9 mouse cellular contexts compared by ENCODE assay signal in the genomic region with DNA sequence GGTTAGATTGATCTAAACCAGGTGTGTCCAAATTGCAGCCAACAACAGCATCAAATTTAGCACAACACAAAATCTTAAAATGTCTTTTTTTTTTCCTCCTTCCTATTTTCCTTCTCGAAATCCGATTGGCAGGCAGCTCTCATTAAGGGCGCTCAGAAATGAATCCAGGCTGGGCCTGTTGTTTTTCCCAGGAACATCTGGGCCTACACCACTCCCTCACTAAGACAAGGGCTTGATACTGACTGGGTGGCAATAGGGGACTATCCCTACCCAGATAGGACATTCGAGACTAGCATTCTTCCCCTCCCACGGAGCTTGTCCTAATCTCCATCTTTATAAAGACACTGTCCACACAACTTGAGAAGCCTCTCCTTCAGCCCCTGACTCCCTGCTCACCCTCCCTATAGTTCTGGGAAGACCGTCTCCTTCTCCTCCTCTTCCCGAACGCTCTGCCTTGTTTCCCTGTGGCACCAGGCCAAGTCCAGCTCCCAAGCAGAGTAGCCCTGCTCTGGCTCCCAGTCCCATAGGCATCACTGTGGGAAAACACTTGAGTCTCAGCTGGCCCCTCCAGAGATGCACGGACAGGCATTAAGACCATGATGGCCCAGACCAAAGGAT. TPM values are rescaled to one million over a fixed set of nuclear protein-coding genes. Genes with fewer than 3 reads are reported as not detected.
A peak's percentile ranks its signal among the peaks of the same experiment; 100 is the strongest.
DNase-seq lines count a peak whose midpoint lies in the region; ATAC-seq and TF ChIP-seq lines count a peak whose summit lies in the region.
"Had no signal": no experiment of that assay in that cellular context is flagged by ENCODE, and none has a peak within 500 bp of the region (broad histone marks: within the 10 kb centered on the region; RNA-seq: fewer than 3 reads in every experiment).

No protein-coding gene starts in this region.

- no peak for ATAC-seq in liver, embryonic 13.5 days (ENCODE audit: low read depth)
- ATAC-seq in embryonic facial prominence, embryonic 15.5 days (ENCODE audit: insufficient number of reproducible peaks, low FRiP score, low TSS enrichment, low read depth): no peak
- ATAC-seq in heart, postnatal 0 days (ENCODE audit: insufficient read depth, low read depth): no peak
- ATAC-seq in limb, embryonic 15.5 days (ENCODE audit: insufficient number of reproducible peaks, low FRiP score, low TSS enrichment, low read depth): no peak
- no peak for ATAC-seq in stomach, embryonic 15.5 days (ENCODE audit: insufficient read depth, low FRiP score, low read depth)
- no peak for ATAC-seq in erythroid progenitor cell, adult 5-6 weeks (replicated peaks; ENCODE audit: low FRiP score, poor library complexity, severe bottlenecking)

- 0 out of 2 replicates have a peak overlapping the region, but pooled peaks have one; percentile 77 for H3K4me2 ChIP-seq in liver, embryonic 13.5 days
- H3K4me2 ChIP-seq in embryonic facial prominence, embryonic 15.5 days (replicated peaks): no peak overlapping the region
- no peak overlapping the region for H3K4me2 ChIP-seq in heart, postnatal 0 days (ENCODE audit: low read depth, low read length)
- no peak overlapping the region for H3K4me2 ChIP-seq in limb, embryonic 15.5 days
- H3K4me2 ChIP-seq in stomach, embryonic 15.5 days: no peak overlapping the region

- no peaks in the 10 kb centered on the region for H3K9me3 ChIP-seq in liver, embryonic 13.5 days (replicated peaks)
- H3K9me3 ChIP-seq in embryonic facial prominence, embryonic 15.5 days (replicated peaks): no peaks in the 10 kb centered on the region
- H3K9me3 ChIP-seq in heart, postnatal 0 days (replicated peaks; ENCODE audit: control insufficient read depth, low read length): no peaks in the 10 kb centered on the region
- no peaks in the 10 kb centered on the region for H3K9me3 ChIP-seq in limb, embryonic 15.5 days
- H3K9me3 ChIP-seq in stomach, embryonic 15.5 days: no peaks in the 10 kb centered on the region

- no peak for TF ChIP-seq CTCF in heart, postnatal 0 days (IDR thresholded peaks at IDR 0.05; ENCODE audit: low read depth)

- 60% methylated on average over 9 of the region's 9 CpGs for WGBS in liver, embryonic 13.5 days (ENCODE audit: insufficient replicate concordance)
- WGBS in embryonic facial prominence, embryonic 15.5 days: 20% methylated on average over 9 of the region's 9 CpGs
- WGBS in heart, postnatal 0 days: 31% methylated on average over 9 of the region's 9 CpGs
- WGBS in limb, embryonic 15.5 days: 20% methylated on average over 9 of the region's 9 CpGs
- WGBS in stomach, embryonic 15.5 days: 31% methylated on average over 9 of the region's 9 CpGs

- TF ChIP-seq EP300 in heart, postnatal 0 days (IDR thresholded peaks at IDR 0.05; ENCODE audit: low read depth): no peak; the same call in 1 of the 2 replicates

- DNase-seq in liver, embryonic 13.5 days: no peak
- no peak for DNase-seq in liver
- no peak for DNase-seq in heart, postnatal 0 days (ENCODE audit: low spot score)
- DNase-seq in layer of hippocampus, adult 8-10 months (ENCODE audit: low spot score in 2 of 2): no peak

- H3K27ac ChIP-seq in liver, embryonic 13.5 days: no peak overlapping the region
- H3K27ac ChIP-seq in embryonic facial prominence, embryonic 15.5 days (replicated peaks): peak overlapping the region; percentile 81
- 0 out of 2 replicates have a peak overlapping the region, but pooled peaks have one; percentile 1 for H3K27ac ChIP-seq in heart, postnatal 0 days (ENCODE audit: low read depth)
- H3K27ac ChIP-seq in limb, embryonic 15.5 days: peak overlapping the region; percentile 79
- H3K27ac ChIP-seq in stomach, embryonic 15.5 days: peak overlapping the region; percentile 65; the same call in 1 of the 2 replicates

- no peak overlapping the region for H3K4me3 ChIP-seq in liver, embryonic 13.5 days (replicated peaks)
- H3K4me3 ChIP-seq in embryonic facial prominence, embryonic 15.5 days (replicated peaks): no peak overlapping the region
- H3K4me3 ChIP-seq in heart, postnatal 0 days (ENCODE audit: low read depth, low read length): no peak overlapping the region
- no peak overlapping the region for H3K4me3 ChIP-seq in limb, embryonic 15.5 days
- H3K4me3 ChIP-seq in stomach, embryonic 15.5 days (replicated peaks): no peak overlapping the region

- peaks cover 26% of the 10 kb centered on the region for H3K36me3 ChIP-seq in liver, embryonic 13.5 days
- H3K36me3 ChIP-seq in embryonic facial prominence, embryonic 15.5 days: peaks cover 45% of the 10 kb centered on the region
- peaks cover 48% of the 10 kb centered on the region for H3K36me3 ChIP-seq in heart, postnatal 0 days (replicated peaks; ENCODE audit: control insufficient read depth, insufficient read depth, low read length)
- H3K36me3 ChIP-seq in limb, embryonic 15.5 days: peaks cover 43% of the 10 kb centered on the region
- peaks cover 40% of the 10 kb centered on the region for H3K36me3 ChIP-seq in stomach, embryonic 15.5 days

- peaks cover 20% of the 10 kb centered on the region for H3K4me1 ChIP-seq in liver, embryonic 13.5 days (replicated peaks)
- peaks cover 50% of the 10 kb centered on the region for H3K4me1 ChIP-seq in embryonic facial prominence, embryonic 15.5 days
- H3K4me1 ChIP-seq in heart, postnatal 0 days (ENCODE audit: control insufficient read depth, insufficient read depth): peaks cover 7% of the 10 kb centered on the region; the same call in 1 of the 2 replicates
- H3K4me1 ChIP-seq in limb, embryonic 15.5 days: peaks cover 50% of the 10 kb centered on the region
- H3K4me1 ChIP-seq in stomach, embryonic 15.5 days: peaks cover 27% of the 10 kb centered on the region

- H3K9ac ChIP-seq in liver, embryonic 13.5 days: no peak overlapping the region
- H3K9ac ChIP-seq in embryonic facial prominence, embryonic 15.5 days: no peak overlapping the region
- H3K9ac ChIP-seq in heart, postnatal 0 days (replicated peaks; ENCODE audit: low read depth, low read length): no peak overlapping the region
- no peak overlapping the region for H3K9ac ChIP-seq in limb, embryonic 15.5 days
- H3K9ac ChIP-seq in stomach, embryonic 15.5 days: no peak overlapping the region

- no peaks in the 10 kb centered on the region for H3K27me3 ChIP-seq in liver, embryonic 13.5 days
- H3K27me3 ChIP-seq in embryonic facial prominence, embryonic 15.5 days: no peaks in the 10 kb centered on the region
- H3K27me3 ChIP-seq in heart, postnatal 0 days (ENCODE audit: control insufficient read depth, insufficient read depth, low read length): no peaks in the 10 kb centered on the region
- H3K27me3 ChIP-seq in limb, embryonic 15.5 days: no peaks in the 10 kb centered on the region
- no peaks in the 10 kb centered on the region for H3K27me3 ChIP-seq in stomach, embryonic 15.5 days (replicated peaks)

RNA-seq across cellular contexts. Expression of a gene that starts 0.8 kb away (rescaled TPM):
- 7.2 and 7.4 TPM in 2 replicates for polyA plus RNA-seq in liver, embryonic 13.5 days (2015; fragmentation: Nextera tagmentation; extraction: Ambion mirVana)
- 25.7 and 29.5 TPM in 2 replicates for polyA plus RNA-seq in embryonic facial prominence, embryonic 15.5 days (2015; fragmentation: Nextera tagmentation; extraction: Ambion mirVana)
- 32.7 and 34.9 TPM in 2 replicates for total RNA-seq in heart, postnatal 0 days (2014; rRNA removed; ENCODE audit: low replicate concordance)
- 26.6 and 29.0 TPM in 2 replicates for polyA plus RNA-seq in heart, postnatal 0 days (2015; fragmentation: Nextera tagmentation; extraction: Ambion mirVana)
- polyA plus RNA-seq in limb, embryonic 15.5 days (2015; fragmentation: Nextera tagmentation; extraction: Ambion mirVana): 21.7 and 24.0 TPM in 2 replicates
- polyA plus RNA-seq in stomach, embryonic 15.5 days (2015; fragmentation: Nextera tagmentation; extraction: Ambion mirVana): 24.9 and 27.2 TPM in 2 replicates
- 10 to 100 TPM; 10.3 to 18.2 (median 13.2) TPM for total RNA-seq in layer of hippocampus, adult 8-10 months (2022)
- not detected in 2 replicates for total RNA-seq in erythroid progenitor cell, adult 5-6 weeks (2015; ENCODE audit: low replicate concordance)
- total RNA-seq in erythroid progenitor cell, adult 5-6 weeks (2017; ENCODE audit: low replicate concordance): 1.4 and 1.8 TPM in 2 replicates

RNA-seq across cellular contexts. Expression of a gene that starts 8.9 kb away (rescaled TPM):
- 0.14 TPM in 1 of 2 replicates, not detected in the other for polyA plus RNA-seq in liver, embryonic 13.5 days (2015; fragmentation: Nextera tagmentation; extraction: Ambion mirVana)
- polyA plus RNA-seq in embryonic facial prominence, embryonic 15.5 days (2015; fragmentation: Nextera tagmentation; extraction: Ambion mirVana): 0.25 and 0.40 TPM in 2 replicates
- total RNA-seq in heart, postnatal 0 days (2014; rRNA removed; ENCODE audit: low replicate concordance): not detected in 2 replicates
- polyA plus RNA-seq in heart, postnatal 0 days (2015; fragmentation: Nextera tagmentation; extraction: Ambion mirVana): 1.2 TPM in 1 of 2 replicates, not detected in the other
- polyA plus RNA-seq in limb, embryonic 15.5 days (2015; fragmentation: Nextera tagmentation; extraction: Ambion mirVana): 0.31 and 0.38 TPM in 2 replicates
- not detected in 2 replicates for polyA plus RNA-seq in stomach, embryonic 15.5 days (2015; fragmentation: Nextera tagmentation; extraction: Ambion mirVana)
- under 1 TPM in 1 of 4 experiments, not detected in 3; 0.38 TPM for total RNA-seq in layer of hippocampus, adult 8-10 months (2022)
- total RNA-seq in erythroid progenitor cell, adult 5-6 weeks (2015; ENCODE audit: low replicate concordance): 0.42 TPM in 1 of 2 replicates, not detected in the other
- 86.5 TPM in 1 of 2 replicates, not detected in the other for total RNA-seq in erythroid progenitor cell, adult 5-6 weeks (2017; ENCODE audit: low replicate concordance)
- polyA plus RNA-seq: gonadal fat pad, adult 2 months had no signal

RNA-seq across cellular contexts. Expression of a gene that starts 10.1 kb away (rescaled TPM):
- 1.8 and 1.9 TPM in 2 replicates for polyA plus RNA-seq in liver, embryonic 13.5 days (2015; fragmentation: Nextera tagmentation; extraction: Ambion mirVana)
- polyA plus RNA-seq in embryonic facial prominence, embryonic 15.5 days (2015; fragmentation: Nextera tagmentation; extraction: Ambion mirVana): 18.6 and 19.6 TPM in 2 replicates
- total RNA-seq in heart, postnatal 0 days (2014; rRNA removed; ENCODE audit: low replicate concordance): 11.9 and 13.2 TPM in 2 replicates
- 5.7 and 6.1 TPM in 2 replicates for polyA plus RNA-seq in heart, postnatal 0 days (2015; fragmentation: Nextera tagmentation; extraction: Ambion mirVana)
- polyA plus RNA-seq in limb, embryonic 15.5 days (2015; fragmentation: Nextera tagmentation; extraction: Ambion mirVana): 15.4 and 18.1 TPM in 2 replicates
- polyA plus RNA-seq in stomach, embryonic 15.5 days (2015; fragmentation: Nextera tagmentation; extraction: Ambion mirVana): 13.6 and 15.0 TPM in 2 replicates
- total RNA-seq in layer of hippocampus, adult 8-10 months (2022): 10 to 100 TPM; 13.8 to 18.3 (median 15.1) TPM
- total RNA-seq in erythroid progenitor cell, adult 5-6 weeks (2015; ENCODE audit: low replicate concordance): not detected in 2 replicates
- 0.45 TPM in 1 of 2 replicates, not detected in the other for total RNA-seq in erythroid progenitor cell, adult 5-6 weeks (2017; ENCODE audit: low replicate concordance)

RNA-seq across cellular contexts. Expression of a gene that starts 11.4 kb away (rescaled TPM):
- 2.4 and 2.5 TPM in 2 replicates for polyA plus RNA-seq in liver, embryonic 13.5 days (2015; fragmentation: Nextera tagmentation; extraction: Ambion mirVana)
- polyA plus RNA-seq in embryonic facial prominence, embryonic 15.5 days (2015; fragmentation: Nextera tagmentation; extraction: Ambion mirVana): 17.6 and 21.6 TPM in 2 replicates
- 62.2 and 93.8 TPM in 2 replicates for total RNA-seq in heart, postnatal 0 days (2014; rRNA removed; ENCODE audit: low replicate concordance)
- polyA plus RNA-seq in heart, postnatal 0 days (2015; fragmentation: Nextera tagmentation; extraction: Ambion mirVana): 26.7 and 34.2 TPM in 2 replicates
- polyA plus RNA-seq in limb, embryonic 15.5 days (2015; fragmentation: Nextera tagmentation; extraction: Ambion mirVana): 19.5 and 20.6 TPM in 2 replicates
- 19.5 and 20.5 TPM in 2 replicates for polyA plus RNA-seq in stomach, embryonic 15.5 days (2015; fragmentation: Nextera tagmentation; extraction: Ambion mirVana)
- 1 to 10 TPM; 3.7 to 7.7 (median 5.0) TPM for total RNA-seq in layer of hippocampus, adult 8-10 months (2022)
- total RNA-seq in erythroid progenitor cell, adult 5-6 weeks (2015; ENCODE audit: low replicate concordance): 1.7 TPM in 1 of 2 replicates, not detected in the other
- total RNA-seq in erythroid progenitor cell, adult 5-6 weeks (2017; ENCODE audit: low replicate concordance): not detected in 2 replicates

RNA-seq across cellular contexts. Expression of a gene that starts 36.4 kb away (rescaled TPM):
- polyA plus RNA-seq in liver, embryonic 13.5 days (2015; fragmentation: Nextera tagmentation; extraction: Ambion mirVana): 0.97 and 0.98 TPM in 2 replicates
- polyA plus RNA-seq in embryonic facial prominence, embryonic 15.5 days (2015; fragmentation: Nextera tagmentation; extraction: Ambion mirVana): 3.8 and 4.3 TPM in 2 replicates
- 10.2 and 21.4 TPM in 2 replicates for total RNA-seq in heart, postnatal 0 days (2014; rRNA removed; ENCODE audit: low replicate concordance)
- polyA plus RNA-seq in heart, postnatal 0 days (2015; fragmentation: Nextera tagmentation; extraction: Ambion mirVana): 2.0 and 2.2 TPM in 2 replicates
- 2.6 and 3.2 TPM in 2 replicates for polyA plus RNA-seq in limb, embryonic 15.5 days (2015; fragmentation: Nextera tagmentation; extraction: Ambion mirVana)
- polyA plus RNA-seq in stomach, embryonic 15.5 days (2015; fragmentation: Nextera tagmentation; extraction: Ambion mirVana): 3.6 and 4.3 TPM in 2 replicates
- 10 to 100 TPM; 33.3 to 47.2 (median 35.7) TPM for total RNA-seq in layer of hippocampus, adult 8-10 months (2022)
- total RNA-seq in erythroid progenitor cell, adult 5-6 weeks (2015; ENCODE audit: low replicate concordance): 2.5 and 10.5 TPM in 2 replicates
- total RNA-seq in erythroid progenitor cell, adult 5-6 weeks (2017; ENCODE audit: low replicate concordance): 3.9 and 9.4 TPM in 2 replicates
